Mouse (Mus musculus): ENCODE measurements around the gene Btg4.
"Not testable (repeated sequence)": the region's sequence is repeated elsewhere in the genome, so short reads cannot be mapped to it uniquely, and the experiment has no call there.

Btg4 gene

GRCm38 (mm10) chr9:51081614-51082013 lies 20.9 kb downstream of the Btg4 start:
- DNase-seq (ENCODE audit: low spot score in 2 of 2) = no peak

GRCm38 (mm10) chr9:51093697-51094096 lies 33.0 kb downstream of the Btg4 start:
- DNase-seq (ENCODE audit: low spot score in 2 of 2) = no peak

- no peak for DNase-seq (ENCODE audit: low spot score in 2 of 2)
Observed at GRCm38 (mm10) chr9:51096306-51096705, 35.6 kb downstream of the Btg4 start.

GRCm38 (mm10) chr9:51101756-51102425 lies 41.2 kb downstream of the Btg4 start, which contains the start of gene 4833427G06Rik:
Gene 4833427G06Rik, minus strand, starts transcription at chr9:51102078.
- peak in 1 of 2 experiments; percentile 24 for DNase-seq (ENCODE audit: low spot score in 2 of 2)

- peak; percentile 42 to 47 for DNase-seq (ENCODE audit: low spot score in 2 of 2)
Observed at GRCm38 (mm10) chr9:51102963-51103807, 42.5 kb downstream of the Btg4 start.

- peak in 1 of 2 experiments; percentile 5 for DNase-seq (ENCODE audit: low spot score in 2 of 2)
Observed at GRCm38 (mm10) chr9:51103808-51104514, 43.3 kb downstream of the Btg4 start.

- DNase-seq (ENCODE audit: low spot score in 2 of 2) = no peak
Observed at GRCm38 (mm10) chr9:51105751-51106150, 45.0 kb downstream of the Btg4 start.

GRCm38 (mm10) chr9:51114767-51115166 lies 54.1 kb downstream of the Btg4 start:
- no peak for DNase-seq (ENCODE audit: low spot score in 2 of 2)

- DNase-seq (ENCODE audit: low spot score in 2 of 2) = peak; percentile 16 to 36
Observed at GRCm38 (mm10) chr9:51136985-51137384, 76.3 kb downstream of the Btg4 start.

GRCm38 (mm10) chr9:51137432-51137831 lies 76.7 kb downstream of the Btg4 start:
- no peak for DNase-seq (ENCODE audit: low spot score in 2 of 2)

GRCm38 (mm10) chr9:51137836-51138235 lies 77.1 kb downstream of the Btg4 start:
- DNase-seq (ENCODE audit: low spot score in 2 of 2) = no peak

- DNase-seq (ENCODE audit: low spot score in 2 of 2) = no peak
Observed at GRCm38 (mm10) chr9:51138301-51138700, 77.6 kb downstream of the Btg4 start.

- DNase-seq (ENCODE audit: low spot score in 2 of 2) = not testable (repeated sequence)
Observed at GRCm38 (mm10) chr9:51139401-51139800, 78.7 kb downstream of the Btg4 start.

- DNase-seq (ENCODE audit: low spot score in 2 of 2) = no peak
Observed at GRCm38 (mm10) chr9:51140711-51141110, 80.0 kb downstream of the Btg4 start.

GRCm38 (mm10) chr9:51143437-51143836 lies 82.7 kb downstream of the Btg4 start:
- DNase-seq (ENCODE audit: low spot score in 2 of 2) = no peak

- no peak for DNase-seq (ENCODE audit: low spot score in 2 of 2)
Observed at GRCm38 (mm10) chr9:51144218-51144617, 83.5 kb downstream of the Btg4 start.

- peak in 1 of 2 experiments; percentile 25 for DNase-seq (ENCODE audit: low spot score in 2 of 2)
Observed at GRCm38 (mm10) chr9:51146496-51146895, 85.8 kb downstream of the Btg4 start.

GRCm38 (mm10) chr9:51147294-51147693 lies 86.6 kb downstream of the Btg4 start:
- DNase-seq (ENCODE audit: low spot score in 2 of 2) = no peak

GRCm38 (mm10) chr9:51152079-51152752 lies 91.5 kb downstream of the Btg4 start:
- DNase-seq (ENCODE audit: low spot score in 2 of 2) = peak; percentile 60 to 83

GRCm38 (mm10) chr9:51161771-51162388 lies 101.2 kb downstream of the Btg4 start:
- DNase-seq (ENCODE audit: low spot score in 2 of 2) = peak; percentile 77 to 87

- no peak for DNase-seq (ENCODE audit: low spot score in 2 of 2)
Observed at GRCm38 (mm10) chr9:51163989-51164388, 103.3 kb downstream of the Btg4 start.
